Mouse (Mus musculus) midbrain, embryonic 16.5 days (tissue): ENCODE data around the gene Pcgf2. TPM values are rescaled to one million over a fixed set of nuclear protein-coding genes. Genes with fewer than 3 reads are reported as not detected.

ENCODE experiments used
- ATAC-seq: fragments of 200-750 bp; cut with Nextera tagmentation; 2 replicates; pipeline ENCODE4 v1.8.0; 2017; ENCODE audit warnings: moderate TSS enrichment
- H3K27ac ChIP-seq: fragments of 300-500 bp; sonication (generic); 2 replicates; pipeline ENCODE4 v1.5.1; 2014; ENCODE audit warnings: mild to moderate bottlenecking, low read length, mixed read lengths
- H3K27me3 ChIP-seq: fragments of 300-500 bp; sonication (generic); 2 replicates; pipeline ENCODE4 v1.6.1; 2014; ENCODE audit warnings: low read depth, low read length, mixed read lengths; ENCODE audit not compliant: control insufficient read depth, insufficient read depth
- H3K36me3 ChIP-seq: fragments of 300-500 bp; sonication (generic); 2 replicates; pipeline ENCODE4 v1.6.1; 2014; ENCODE audit warnings: mild to moderate bottlenecking, low read length, moderate library complexity, mixed read lengths; ENCODE audit not compliant: control insufficient read depth, insufficient read depth
- H3K4me1 ChIP-seq: fragments of 300-500 bp; sonication (generic); 2 replicates; pipeline ENCODE4 v1.6.1; 2014; ENCODE audit warnings: mild to moderate bottlenecking, low read length, mixed read lengths; ENCODE audit not compliant: control insufficient read depth, insufficient read depth
- H3K4me2 ChIP-seq: fragments of 300-500 bp; sonication (generic); 2 replicates; pipeline ENCODE4 v1.6.1; 2014; ENCODE audit warnings: mild to moderate bottlenecking, low read length, mixed read lengths
- H3K4me3 ChIP-seq: fragments of 300-500 bp; sonication (generic); 2 replicates; pipeline ENCODE4 v1.5.1; 2014; ENCODE audit warnings: low read depth, mild to moderate bottlenecking, low read length, moderate library complexity, mixed read lengths
- H3K9ac ChIP-seq: fragments of 300-500 bp; sonication (generic); 2 replicates; pipeline ENCODE4 v1.6.1; 2014; ENCODE audit warnings: low read depth, low read length, mixed read lengths
- H3K9me3 ChIP-seq: fragments of 300-500 bp; sonication (generic); replicated peaks from 2 replicates; pipeline ENCODE4 v1.6.1; 2014; ENCODE audit warnings: mild to moderate bottlenecking, low read length, mixed read lengths; ENCODE audit not compliant: control insufficient read depth, poor library complexity, severe bottlenecking
- WGBS: fragments of 180-500 bp; shearing (Covaris S2); extraction: QIAGEN DNeasy Blood & Tissue Kit; methylation state at CpG from one replicate; pipeline ENCODE4 v1.1.7; 2014; 5-methylcytosine and 5-hydroxymethylcytosine counted together
- polyA plus RNA-seq: library from polyadenylated mRNA; unstranded; fragments of >200 nt; fragmentation: Nextera tagmentation; extraction: Ambion mirVana; gene quantifications from 2 replicates; pipeline ENCODE4 v1.2.1, GENCODE M21; 2015

Pcgf2 gene
- polyA plus RNA-seq, 1 experiment from 2014 or later, result 18.2 TPM

GRCm38 (mm10) chr11:97728311-97728710, 28.0 kb upstream of the Pcgf2 start:
- no peak overlapping the region for H3K9ac ChIP-seq
- H3K9me3 ChIP-seq, result no peaks in the 10 kb centered on the region
- H3K27me3 ChIP-seq, result no peaks in the 10 kb centered on the region
- no peak overlapping the region for H3K4me3 ChIP-seq
- no peak overlapping the region for H3K27ac ChIP-seq
- no peak for ATAC-seq
- H3K36me3 ChIP-seq, result peaks cover 43% of the 10 kb centered on the region
- H3K4me1 ChIP-seq, result no peaks in the 10 kb centered on the region
- 91% methylated on average over 7 of the region's 7 CpGs for WGBS
- no peak overlapping the region for H3K4me2 ChIP-seq

GRCm38 (mm10) chr11:97723709-97724108, 23.4 kb upstream of the Pcgf2 start:
- H3K4me3 ChIP-seq, result no peak overlapping the region
- no peak overlapping the region for H3K27ac ChIP-seq
- H3K9me3 ChIP-seq, result no peaks in the 10 kb centered on the region
- H3K4me1 ChIP-seq, result no peaks in the 10 kb centered on the region
- peaks cover 69% of the 10 kb centered on the region for H3K36me3 ChIP-seq
- H3K4me2 ChIP-seq, result no peak overlapping the region
- H3K27me3 ChIP-seq, result no peaks in the 10 kb centered on the region
- no peak overlapping the region for H3K9ac ChIP-seq
- ATAC-seq, result no peak
- WGBS, result 90% methylated on average over 7 of the region's 7 CpGs

- WGBS, result 99% methylated on average over 4 of the region's 4 CpGs
- no peak for ATAC-seq
Observed at GRCm38 (mm10) chr11:97721338-97721737, 21.0 kb upstream of the Pcgf2 start.

GRCm38 (mm10) chr11:97719041-97719440, 18.7 kb upstream of the Pcgf2 start:
- no peak overlapping the region for H3K4me2 ChIP-seq
- H3K27ac ChIP-seq, result no peak overlapping the region
- no peaks in the 10 kb centered on the region for H3K4me1 ChIP-seq
- no peaks in the 10 kb centered on the region for H3K9me3 ChIP-seq
- no peak overlapping the region for H3K4me3 ChIP-seq
- no peaks in the 10 kb centered on the region for H3K27me3 ChIP-seq
- H3K36me3 ChIP-seq, result peaks cover 58% of the 10 kb centered on the region
- WGBS, result 93% methylated on average over 4 of the region's 4 CpGs
- H3K9ac ChIP-seq, result no peak overlapping the region
- no peak for ATAC-seq

More at GRCm38 (mm10) chr11:97721338-97721737, 21.0 kb upstream of the Pcgf2 start:
- no peak overlapping the region for H3K9ac ChIP-seq
- H3K4me2 ChIP-seq, result no peak overlapping the region
- no peak overlapping the region for H3K4me3 ChIP-seq
- no peaks in the 10 kb centered on the region for H3K27me3 ChIP-seq
- no peaks in the 10 kb centered on the region for H3K9me3 ChIP-seq
- no peak overlapping the region for H3K27ac ChIP-seq
- H3K4me1 ChIP-seq, result no peaks in the 10 kb centered on the region
- peaks cover 63% of the 10 kb centered on the region for H3K36me3 ChIP-seq

DNA sequence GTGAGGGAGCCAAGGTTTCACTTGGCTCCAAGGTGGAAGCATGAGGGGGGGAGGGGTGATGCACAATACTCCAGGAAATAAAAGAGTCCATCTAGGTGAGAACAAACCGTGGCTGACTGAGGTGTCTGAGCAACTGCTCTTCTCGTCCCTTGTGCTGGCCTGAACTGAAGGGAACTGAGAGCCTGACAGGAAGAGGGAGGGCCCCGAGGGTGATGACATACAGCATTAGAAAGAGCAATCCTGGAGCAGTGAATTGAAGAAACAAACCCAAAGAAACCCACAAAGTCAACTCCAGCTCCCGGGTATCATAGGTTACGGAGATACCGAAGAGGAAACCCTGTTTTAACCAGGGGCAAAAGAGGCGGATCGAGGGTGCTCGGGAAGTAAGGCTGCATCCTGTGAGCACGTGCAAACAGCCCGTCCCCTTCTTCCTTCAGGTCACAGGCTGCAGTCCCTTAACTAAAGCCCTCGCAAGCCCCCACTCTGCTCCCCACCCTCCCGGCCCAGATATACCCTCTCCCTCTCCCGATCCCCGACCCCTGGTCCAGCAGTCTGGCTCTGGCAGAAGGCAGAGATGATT, 18.1 kb upstream of the Pcgf2 start:
- ATAC-seq, result no peak
- H3K4me1 ChIP-seq, result no peaks in the 10 kb centered on the region
- no peak overlapping the region for H3K9ac ChIP-seq
- H3K27me3 ChIP-seq, result no peaks in the 10 kb centered on the region
- H3K27ac ChIP-seq, result no peak overlapping the region
- WGBS, result 92% methylated on average over 15 of the region's 15 CpGs
- no peaks in the 10 kb centered on the region for H3K9me3 ChIP-seq
- H3K4me3 ChIP-seq, result no peak overlapping the region
- peaks cover 59% of the 10 kb centered on the region for H3K36me3 ChIP-seq
- no peak overlapping the region for H3K4me2 ChIP-seq

- H3K36me3 ChIP-seq, result peaks cover 58% of the 10 kb centered on the region
Observed at GRCm38 (mm10) chr11:97717369-97718280, 17.3 kb upstream of the Pcgf2 start.

GRCm38 (mm10) chr11:97716021-97716420, 15.7 kb upstream of the Pcgf2 start:
- Histone ChIP-seq H3K27me3 (no peaks in the 10 kb centered on the region), H3K4me3 (no peak overlapping the region), H3K36me3 (peaks cover 52% of the 10 kb centered on the region), H3K4me1 (no peaks in the 10 kb centered on the region), H3K9me3 (no peaks in the 10 kb centered on the region), H3K27ac (no peak overlapping the region), H3K9ac (no peak overlapping the region), H3K4me2 (no peak overlapping the region)
- ATAC-seq, result no peak
- 91% methylated on average over 8 of the region's 8 CpGs for WGBS

More at GRCm38 (mm10) chr11:97717369-97718280, 17.3 kb upstream of the Pcgf2 start:
- no peak for ATAC-seq
- Histone ChIP-seq H3K4me2 (no peak overlapping the region), H3K4me1 (no peaks in the 10 kb centered on the region), H3K27ac (no peak overlapping the region), H3K27me3 (no peaks in the 10 kb centered on the region), H3K4me3 (no peak overlapping the region), H3K9me3 (no peaks in the 10 kb centered on the region), H3K9ac (no peak overlapping the region)
- 91% methylated on average over 26 of the region's 26 CpGs for WGBS

DNA sequence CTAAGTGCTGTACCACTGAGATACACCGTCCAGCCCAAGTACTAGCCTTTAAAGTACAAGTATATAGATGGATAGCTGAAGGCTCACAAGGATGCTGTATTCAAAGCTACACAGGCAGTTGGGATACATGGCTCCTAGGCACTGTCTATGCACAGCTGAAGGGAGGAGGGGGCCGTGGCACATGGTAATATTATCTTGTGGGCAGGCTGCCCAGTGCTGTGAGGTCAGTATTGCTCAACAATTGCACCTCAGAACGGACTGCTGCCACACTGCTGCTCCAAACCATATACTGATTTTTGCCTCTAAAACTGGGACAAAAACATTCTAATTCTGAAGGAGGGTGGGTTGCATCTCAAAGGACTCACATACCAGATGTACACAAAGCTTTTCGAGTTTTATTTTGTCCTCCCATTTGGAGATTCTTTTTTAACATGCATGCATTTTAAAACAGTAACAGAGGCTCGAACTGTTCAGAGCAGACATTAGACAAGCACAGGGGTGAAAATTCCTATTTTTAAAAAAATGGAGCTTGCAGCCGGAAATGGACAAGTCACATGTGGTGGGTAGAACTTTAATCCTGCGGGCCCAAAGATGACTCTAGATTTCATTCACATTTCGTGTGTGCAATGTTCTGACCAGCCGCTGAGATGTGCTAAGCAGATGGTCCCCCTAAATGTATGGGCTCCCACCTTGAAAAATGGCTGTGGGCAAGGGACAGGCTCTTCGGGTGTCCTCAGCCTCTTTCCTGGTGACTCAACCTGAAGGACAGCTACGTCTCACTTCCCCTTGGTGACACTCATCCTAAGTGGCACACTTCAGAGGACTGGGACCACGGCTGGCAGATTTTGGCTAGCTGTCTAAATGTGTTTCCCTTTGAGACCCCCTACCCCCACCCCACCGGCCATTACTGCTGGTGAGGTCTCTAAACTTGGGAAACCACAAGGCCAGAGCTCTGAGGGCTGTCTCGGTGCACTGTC, 14.8 kb upstream of the Pcgf2 start:
- H3K4me2 ChIP-seq, result no peak overlapping the region
- no peaks in the 10 kb centered on the region for H3K9me3 ChIP-seq
- H3K36me3 ChIP-seq, result peaks cover 44% of the 10 kb centered on the region
- no peak overlapping the region for H3K27ac ChIP-seq
- 95% methylated on average over 14 of the region's 14 CpGs for WGBS
- no peaks in the 10 kb centered on the region for H3K4me1 ChIP-seq
- H3K4me3 ChIP-seq, result no peak overlapping the region
- no peak overlapping the region for H3K9ac ChIP-seq
- no peaks in the 10 kb centered on the region for H3K27me3 ChIP-seq
- ATAC-seq, result no peak
